Mouse (Mus musculus) embryonic fibroblast, embryonic 13.5 days (primary cell): ENCODE results near the gene Elobl.

Experiments
- CTCF ChIP-seq: IDR thresholded peaks from 2 replicates; pipeline ENCODE4 v1.5.1; 2011; ENCODE audit warnings: mild to moderate bottlenecking, control low read depth, low read length, moderate library complexity, borderline replicate concordance; ENCODE audit not compliant: insufficient read depth
- POLR2A ChIP-seq: IDR thresholded peaks from 2 replicates; pipeline ENCODE4 v1.6.1; 2011; ENCODE audit warnings: low read depth, mild to moderate bottlenecking, control low read depth, low read length, moderate library complexity

DNA sequence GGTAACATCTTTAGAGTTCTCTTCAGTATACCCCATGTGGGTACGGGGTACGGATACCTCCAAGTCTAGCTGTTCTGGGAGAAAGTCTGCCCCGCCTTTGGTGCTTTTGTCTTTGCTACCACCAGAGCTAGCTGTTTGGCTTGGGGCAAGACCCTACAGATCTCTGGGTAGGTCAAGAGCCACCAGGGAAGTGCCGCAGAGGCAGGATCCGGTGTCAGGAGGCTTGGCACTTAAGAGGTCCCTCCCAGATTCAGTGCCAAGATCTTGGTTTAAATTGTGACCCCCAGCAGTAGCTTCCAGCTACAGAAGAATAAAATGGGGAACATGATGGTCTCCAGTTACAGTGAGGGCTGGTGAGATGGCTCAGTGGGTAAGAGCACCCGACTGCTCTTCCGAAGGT lies 34.8 kb upstream of the Elobl start:
- TF ChIP-seq CTCF (no peak), POLR2A (no peak)
